Mouse (Mus musculus) lung, adult 2 months (tissue): ENCODE results near the gene Zc3h12c.

Source experiments
- CTCF ChIP-seq: fragments of 200-500 bp; IDR thresholded peaks from 2 replicates; pipeline ENCODE4 v1.5.1; 2011; ENCODE audit warnings: mild to moderate bottlenecking, low read length, control low read depth; ENCODE audit not compliant: insufficient read depth
- POLR2A ChIP-seq: fragments of 200-500 bp; IDR thresholded peaks from 2 replicates; pipeline ENCODE4 v1.6.1; 2011; ENCODE audit warnings: low read depth, mild to moderate bottlenecking, control low read depth, low read length, borderline replicate concordance; ENCODE audit errors: extremely low read depth

DNA sequence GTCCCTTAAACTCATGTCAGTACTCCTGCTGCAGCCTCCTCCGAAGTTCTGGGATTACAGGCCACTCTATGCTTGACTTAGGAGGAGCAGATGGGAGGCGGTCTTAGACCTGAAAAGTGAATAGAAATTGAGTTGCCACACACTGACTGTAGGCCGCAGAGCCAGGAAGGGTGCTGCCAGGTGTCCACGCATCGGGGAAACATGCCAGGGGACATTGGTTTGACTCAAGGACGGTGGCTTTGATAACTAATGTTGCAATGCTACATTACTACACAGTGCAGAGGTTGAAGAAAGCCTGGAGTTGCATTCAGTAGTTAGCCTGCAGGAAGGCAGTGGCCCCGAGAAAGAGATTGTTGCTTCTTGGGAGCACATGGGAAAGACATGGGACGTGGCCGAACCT lies 76.6 kb downstream of the Zc3h12c start:
- TF ChIP-seq POLR2A (no peak), CTCF (no peak)
